Mouse (Mus musculus): Measurements from ENCODE around the gene Atxn2. TPM values are rescaled to one million over a fixed set of nuclear protein-coding genes. Genes with fewer than 3 reads are reported as not detected.
"Not testable (repeated sequence)": the region's sequence is repeated elsewhere in the genome, so short reads cannot be mapped to it uniquely, and the experiment has no call there.

Gene Atxn2
- total RNA-seq, 2 experiments from 2014 or later = 215 to 226 TPM

DNA sequence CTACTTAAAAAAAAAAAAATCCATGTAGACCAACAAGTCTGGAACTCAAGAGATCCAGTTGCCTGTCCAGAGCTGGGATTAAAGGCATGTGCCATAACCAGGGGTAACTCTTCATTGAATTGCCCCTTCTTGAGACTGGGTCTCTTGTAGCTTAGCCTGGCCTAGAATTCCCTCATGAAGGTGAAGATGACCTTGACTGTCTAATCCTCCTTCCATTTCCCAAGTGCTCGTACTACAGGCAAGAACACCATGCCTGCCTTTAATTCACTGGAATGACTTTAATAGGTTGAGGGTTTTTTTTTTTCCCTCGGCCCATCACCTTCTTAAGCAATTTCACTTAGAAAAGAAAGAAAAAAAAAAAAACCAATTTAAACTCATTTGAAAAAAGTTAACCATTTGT, 735 bp upstream of the Atxn2 start:
- DNase-seq (ENCODE audit: low spot score in 2 of 2) = no peak

DNA sequence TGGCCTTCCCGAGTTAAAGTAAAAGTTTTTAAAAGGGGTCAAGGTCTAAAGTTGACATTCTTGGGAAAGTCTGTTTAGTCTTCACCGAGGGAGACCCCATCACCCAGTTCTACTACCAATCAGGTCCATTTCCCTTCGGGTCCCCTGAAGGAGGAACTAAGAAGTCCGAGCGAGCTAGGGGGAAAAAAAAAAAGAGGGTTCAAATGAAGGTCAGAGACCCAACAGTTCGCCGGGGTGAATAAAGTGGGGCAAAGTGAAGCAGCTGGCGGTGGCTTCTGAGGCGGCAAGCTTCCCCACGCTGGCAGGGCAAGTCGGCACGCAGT, 325 bp upstream of the Atxn2 start:
- no peak for DNase-seq (ENCODE audit: low spot score in 2 of 2)

- no peak for DNase-seq (ENCODE audit: low spot score in 2 of 2)
These were observed 743 bp downstream of the Atxn2 start for GRCm38 (mm10) chr5:121711928-121712231.

GRCm38 (mm10) chr5:121712232-121712933, 1.2 kb downstream of the Atxn2 start:
- peak; percentile 23 to 34 for DNase-seq (ENCODE audit: low spot score in 2 of 2)

DNA sequence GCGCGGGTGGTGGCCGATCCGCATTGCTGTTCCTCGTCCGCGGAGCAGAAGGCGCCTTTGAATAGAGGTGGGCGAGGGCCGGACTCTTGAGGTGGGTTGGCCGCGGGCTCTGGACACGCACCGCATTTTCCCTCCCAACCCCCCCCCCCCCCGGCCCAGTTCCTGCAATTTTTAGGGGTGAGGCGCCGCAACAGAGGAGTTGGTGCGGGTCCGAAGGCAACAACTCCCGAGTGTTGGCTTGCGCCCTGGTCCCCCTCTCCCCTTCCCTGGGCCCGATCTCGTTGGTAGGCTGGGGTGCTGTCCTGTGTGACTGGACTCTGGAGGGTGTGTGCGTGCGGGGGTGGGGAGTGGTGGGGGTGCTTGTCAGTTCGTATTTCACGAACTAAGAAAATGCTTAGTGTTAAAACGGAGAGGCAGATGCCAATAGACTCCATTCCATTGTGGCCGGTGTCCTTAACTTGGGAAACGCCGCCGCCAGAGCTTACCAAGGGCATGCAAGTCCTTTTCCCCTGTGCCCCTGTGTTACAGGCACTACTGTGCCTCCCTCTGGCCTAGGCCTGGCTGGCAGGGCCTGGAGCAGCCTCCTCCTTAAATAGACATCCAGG, 1.9 kb downstream of the Atxn2 start:
- DNase-seq (ENCODE audit: low spot score in 2 of 2) = peak; percentile 17 to 28

GRCm38 (mm10) chr5:121714331-121714730, 3.2 kb downstream of the Atxn2 start:
- DNase-seq (ENCODE audit: low spot score in 2 of 2) = no peak

DNA sequence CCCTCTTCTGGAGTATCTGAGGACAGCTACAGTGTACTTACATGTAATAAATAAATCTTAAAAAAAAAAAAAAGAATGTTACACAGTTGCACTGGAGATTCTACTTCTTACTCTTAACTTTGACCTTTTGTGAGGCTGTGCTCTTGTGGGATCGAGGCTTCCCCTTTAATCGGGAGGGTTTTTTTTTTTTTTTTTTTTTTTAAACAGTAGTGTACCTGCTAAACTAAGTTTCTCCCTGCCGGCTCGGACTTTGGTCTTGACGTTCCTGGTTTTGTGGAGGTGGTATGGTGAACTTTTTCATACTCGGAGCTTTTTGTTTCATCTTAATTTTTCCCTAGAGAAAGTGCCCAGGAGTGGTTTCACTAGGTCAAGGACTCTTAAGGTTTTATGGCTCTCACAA, 3.8 kb downstream of the Atxn2 start:
- no peak for DNase-seq (ENCODE audit: low spot score in 2 of 2)

DNA sequence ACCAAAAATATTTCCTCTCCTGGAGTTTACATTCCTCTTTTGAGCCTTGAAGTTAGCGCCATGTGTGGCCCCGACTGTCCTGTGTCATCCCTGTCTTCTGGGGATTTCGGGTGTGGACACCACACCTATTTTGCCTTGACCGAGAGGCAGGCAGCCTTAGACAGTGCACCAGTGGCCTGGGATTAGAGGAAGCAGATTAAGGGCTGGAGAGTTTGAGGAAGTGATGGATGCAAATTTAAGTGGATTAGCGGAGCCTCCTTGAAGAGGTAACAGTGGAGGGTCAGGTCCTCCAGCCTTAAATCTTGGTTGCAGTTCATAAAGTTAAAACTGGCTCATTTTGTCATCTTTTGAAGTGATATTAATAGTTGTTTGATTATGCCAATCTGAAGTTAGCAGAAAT, 7.3 kb downstream of the Atxn2 start:
- no peak for DNase-seq (ENCODE audit: low spot score in 2 of 2)

DNA sequence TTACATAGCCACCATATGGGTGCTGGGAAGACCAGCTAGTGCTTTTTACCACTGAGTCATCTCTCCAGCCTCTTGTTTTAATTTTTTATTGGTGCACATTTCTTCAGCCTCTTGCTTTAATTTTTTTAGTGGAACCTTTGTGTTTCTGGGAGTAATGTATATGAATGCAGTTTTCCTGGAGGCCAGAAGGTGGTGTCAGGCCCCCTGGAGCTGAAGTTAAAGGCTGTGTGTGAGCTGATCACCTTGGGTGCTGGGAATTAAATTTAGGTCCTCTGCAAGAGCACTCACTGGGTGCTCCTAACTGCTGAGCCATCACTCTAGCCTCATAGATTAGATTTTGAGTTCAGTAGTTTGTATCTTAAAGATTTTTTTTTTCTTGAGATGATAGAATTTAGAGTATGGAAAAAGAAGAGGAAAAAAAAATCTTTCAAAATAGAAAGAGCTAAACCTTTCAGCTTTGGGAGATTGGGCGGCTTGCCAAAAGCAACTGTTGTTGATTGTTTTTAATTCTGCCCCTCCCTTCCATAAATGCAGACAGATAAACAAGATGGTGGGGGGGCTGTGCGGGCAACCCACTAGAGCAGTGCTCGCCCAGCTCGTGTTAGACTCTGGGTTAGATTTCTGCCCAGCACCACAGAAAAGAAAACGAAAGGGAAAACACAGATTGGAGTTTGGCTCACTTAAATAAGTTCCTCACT, 9.9 kb downstream of the Atxn2 start:
- no peak for DNase-seq (ENCODE audit: low spot score in 2 of 2)

DNA sequence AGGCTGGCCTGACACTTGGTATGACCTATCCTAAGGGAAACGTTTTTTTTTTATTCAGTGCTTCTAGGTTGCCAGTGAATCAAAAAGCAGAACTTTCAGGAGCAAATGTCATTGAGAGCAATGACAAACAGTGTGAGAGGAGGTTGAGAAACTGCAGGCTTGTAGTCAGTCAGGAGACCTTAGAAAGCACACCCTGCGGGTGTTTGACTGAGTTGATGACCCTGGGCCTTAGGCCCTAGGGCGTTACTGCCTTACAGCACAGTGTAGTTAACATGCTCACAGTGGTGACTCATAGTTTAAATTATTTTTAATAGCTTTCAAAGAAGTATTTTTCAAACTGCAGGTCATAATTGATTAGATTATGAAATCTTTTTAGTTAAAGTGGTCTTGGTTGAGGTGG, 10.7 kb downstream of the Atxn2 start:
- DNase-seq (ENCODE audit: low spot score in 2 of 2) = no peak

GRCm38 (mm10) chr5:121724678-121725077, 13.5 kb downstream of the Atxn2 start:
- DNase-seq (ENCODE audit: low spot score in 2 of 2) = no peak

- no peak for DNase-seq (ENCODE audit: low spot score in 2 of 2)
These were observed 18.9 kb downstream of the Atxn2 start for GRCm38 (mm10) chr5:121730057-121730456.

GRCm38 (mm10) chr5:121736641-121737040, 25.5 kb downstream of the Atxn2 start:
- DNase-seq (ENCODE audit: low spot score in 2 of 2) = no peak

GRCm38 (mm10) chr5:121738162-121738561, 27.0 kb downstream of the Atxn2 start:
- DNase-seq (ENCODE audit: low spot score in 2 of 2) = not testable (repeated sequence)

- DNase-seq (ENCODE audit: low spot score in 2 of 2) = no peak
These were observed 27.5 kb downstream of the Atxn2 start for GRCm38 (mm10) chr5:121738576-121739191.

DNA sequence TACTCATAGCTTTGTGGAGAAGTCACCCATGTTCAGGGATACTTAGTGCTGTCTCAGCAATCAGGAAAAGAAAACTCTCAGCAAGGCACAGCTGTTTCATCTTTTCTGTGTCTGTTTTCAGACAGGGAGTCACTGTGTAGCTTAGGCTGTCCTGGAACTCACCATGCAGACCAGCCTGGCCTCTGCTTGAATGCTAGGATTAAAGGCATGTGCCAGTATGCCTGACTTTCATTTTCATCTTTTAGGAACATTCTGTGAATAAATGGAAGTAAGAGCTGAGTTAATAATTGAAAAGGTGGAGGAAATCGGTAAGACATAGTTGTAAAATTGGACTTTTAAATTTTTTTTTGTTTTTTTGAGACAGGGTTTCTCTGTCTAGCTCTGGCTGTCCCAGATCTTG, 29.4 kb downstream of the Atxn2 start:
- DNase-seq (ENCODE audit: low spot score in 2 of 2) = no peak

DNA sequence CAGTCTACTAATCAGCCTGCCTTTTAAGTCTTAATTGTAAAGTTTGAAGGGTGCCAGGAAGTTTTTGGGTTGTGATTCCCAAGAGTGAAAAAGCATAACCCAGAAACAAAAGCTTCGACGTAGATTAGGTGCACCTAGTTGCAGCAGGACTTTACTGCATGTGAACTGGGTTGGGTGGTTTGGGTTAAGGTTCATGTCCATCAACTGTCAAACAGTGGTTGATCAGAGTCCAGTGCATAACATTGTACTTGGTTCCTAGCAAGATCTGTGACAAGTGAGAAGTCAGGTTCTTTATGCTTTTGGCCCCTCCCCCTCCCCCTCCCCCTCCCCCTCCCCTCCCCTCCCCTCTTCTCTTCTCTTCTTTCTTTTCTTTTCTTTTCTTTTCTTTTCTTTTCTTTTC, 31.8 kb downstream of the Atxn2 start:
- DNase-seq (ENCODE audit: low spot score in 2 of 2) = no peak

- not testable (repeated sequence) for DNase-seq (ENCODE audit: low spot score in 2 of 2)
These were observed 36.9 kb downstream of the Atxn2 start for GRCm38 (mm10) chr5:121747884-121748594.

DNA sequence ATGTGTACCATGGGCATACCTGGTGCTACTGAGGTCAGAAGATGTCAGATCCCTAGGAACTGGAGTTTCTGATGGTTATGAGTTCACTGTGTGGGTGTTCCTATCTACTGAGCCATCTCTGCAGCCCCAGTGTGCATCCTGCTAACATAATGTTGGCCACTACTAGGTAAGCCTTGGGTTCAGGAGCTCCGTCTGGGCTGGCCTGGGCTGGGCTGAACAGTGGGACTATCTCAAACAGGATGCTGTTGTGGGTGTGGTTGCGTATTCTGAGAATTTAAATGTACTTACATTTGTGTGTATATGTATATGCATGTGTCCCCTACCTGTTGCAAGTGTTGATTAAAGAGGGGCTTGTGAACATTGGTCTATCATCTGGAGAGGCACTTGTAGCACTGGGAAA, 38.5 kb downstream of the Atxn2 start:
- no peak for DNase-seq (ENCODE audit: low spot score in 2 of 2)

GRCm38 (mm10) chr5:121757900-121758299, 46.8 kb downstream of the Atxn2 start:
- DNase-seq (ENCODE audit: low spot score in 2 of 2) = no peak

DNA sequence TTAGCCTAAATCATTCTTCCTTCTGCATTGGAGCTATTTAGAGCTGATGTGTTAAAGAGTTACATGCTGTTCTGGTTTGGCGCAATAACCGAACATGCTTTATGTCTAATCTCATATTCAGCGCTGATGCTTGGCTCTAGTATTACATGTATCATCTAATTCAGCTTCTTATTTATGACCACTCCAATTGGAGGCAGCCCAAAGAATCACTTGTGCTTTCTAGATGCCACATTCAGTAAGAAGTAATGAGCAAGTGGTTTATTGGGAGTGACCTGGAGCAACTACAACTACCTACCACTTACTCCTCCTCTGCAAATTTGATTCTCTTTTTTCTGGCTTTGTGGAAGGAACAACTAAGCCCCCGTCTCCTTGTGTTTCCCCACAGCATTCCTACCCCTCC, 47.2 kb downstream of the Atxn2 start:
- DNase-seq (ENCODE audit: low spot score in 2 of 2) = no peak

- DNase-seq (ENCODE audit: low spot score in 2 of 2) = no peak
These were observed 48.8 kb downstream of the Atxn2 start for GRCm38 (mm10) chr5:121759921-121760320.
